In genomic region chr16:94497911-94498310, GRCm38 (mm10) we compare ENCODE assay signal across 8 mouse cellular contexts. TPM values are rescaled to one million over a fixed set of nuclear protein-coding genes. Genes with fewer than 3 reads are reported as not detected.
A peak's percentile ranks its signal among the peaks of the same experiment; 100 is the strongest.
DNase-seq lines count a peak whose midpoint lies in the region; ATAC-seq and TF ChIP-seq lines count a peak whose summit lies in the region.

No protein-coding gene starts in this region.

- in situ Hi-C loops in Patski (cut with MboI; ENCODE audit: low pct_unique_long_range_greater_than_20kb): no loop called here

- WGBS in forebrain, embryonic 14.5 days: 71% methylated on average over 5 of the region's 5 CpGs
- WGBS in forebrain, embryonic 11.5 days: 96% methylated on average over 5 of the region's 5 CpGs
- 61% methylated on average over 5 of the region's 5 CpGs for WGBS in forebrain, postnatal 0 days
- WGBS in intestine, embryonic 15.5 days: 73% methylated on average over 5 of the region's 5 CpGs
- 61% methylated on average over 5 of the region's 5 CpGs for WGBS in liver, embryonic 11.5 days

- DNase-seq in forebrain, embryonic 14.5 days (ENCODE audit: low spot score): peak; percentile 9
- no peak for DNase-seq in forebrain, embryonic 11.5 days (ENCODE audit: low spot score)
- DNase-seq in Patski (ENCODE audit: low read depth, low spot score): peak; percentile 27
- DNase-seq in forebrain, postnatal 0 days: peak; percentile 17
- no peak for DNase-seq in liver, embryonic 11.5 days (ENCODE audit: low spot score)
- peak; percentile 60 to 64 for DNase-seq in right cerebral cortex, postnatal 36 days (ENCODE audit: low spot score in 2 of 2)

- no peak overlapping the region for H3K27ac ChIP-seq in forebrain, embryonic 14.5 days (ENCODE audit: low read depth, low read length)
- no peak overlapping the region for H3K27ac ChIP-seq in forebrain, embryonic 11.5 days (ENCODE audit: low read depth, low read length)
- no peak overlapping the region for H3K27ac ChIP-seq in forebrain, postnatal 0 days (ENCODE audit: low read depth, low read length)
- H3K27ac ChIP-seq in intestine, embryonic 15.5 days: no peak overlapping the region
- H3K27ac ChIP-seq in liver, embryonic 11.5 days (ENCODE audit: low read depth, low read length): no peak overlapping the region

- H3K36me3 ChIP-seq in forebrain, embryonic 14.5 days (ENCODE audit: control insufficient read depth, insufficient read depth, low read length): peaks cover 69% of the 10 kb centered on the region
- peaks cover 2% of the 10 kb centered on the region; the same call in 1 of the 2 replicates for H3K36me3 ChIP-seq in forebrain, embryonic 11.5 days (ENCODE audit: control insufficient read depth, insufficient read depth, low read length)
- peaks cover 64% of the 10 kb centered on the region for H3K36me3 ChIP-seq in forebrain, postnatal 0 days (ENCODE audit: insufficient read depth)
- peaks cover 32% of the 10 kb centered on the region for H3K36me3 ChIP-seq in intestine, embryonic 15.5 days
- H3K36me3 ChIP-seq in liver, embryonic 11.5 days (ENCODE audit: control insufficient read depth, insufficient read depth, low read length): peaks cover 26% of the 10 kb centered on the region

- H3K4me2 ChIP-seq in forebrain, embryonic 14.5 days (ENCODE audit: low read length): no peak overlapping the region
- H3K4me2 ChIP-seq in forebrain, embryonic 11.5 days (ENCODE audit: low read depth, low read length, severe bottlenecking): no peak overlapping the region
- H3K4me2 ChIP-seq in forebrain, postnatal 0 days (ENCODE audit: low read depth): no peak overlapping the region
- no peak overlapping the region for H3K4me2 ChIP-seq in intestine, embryonic 15.5 days (replicated peaks)
- H3K4me2 ChIP-seq in liver, embryonic 11.5 days: no peak overlapping the region

- no peak; the same call in 1 of the 2 replicates for ATAC-seq in forebrain, embryonic 14.5 days
- ATAC-seq in forebrain, embryonic 11.5 days (replicated peaks; ENCODE audit: low FRiP score): no peak
- peak; percentile 44 for ATAC-seq in Patski
- ATAC-seq in forebrain, postnatal 0 days: peak; percentile 77
- ATAC-seq in intestine, embryonic 15.5 days: peak; percentile 55; the same call in 1 of the 2 replicates
- peak; percentile 81 for ATAC-seq in liver, embryonic 11.5 days (replicated peaks; ENCODE audit: low FRiP score)
- no peak for ATAC-seq in inflammation-experienced regulatory T-cells, adult 6 months

- CTCF ChIA-PET in Patski (lab: Charles Lee): interaction anchor here (1.4 kb wide), 1 partner anchor 14 kb away, joined by 3 read pairs; no protein-coding TSS in a partner anchor

- H3K4me3 ChIP-seq in forebrain, embryonic 14.5 days (ENCODE audit: low read depth, low read length): no peak overlapping the region
- H3K4me3 ChIP-seq in forebrain, embryonic 11.5 days (ENCODE audit: low read depth, low read length): no peak overlapping the region
- no peak overlapping the region for H3K4me3 ChIP-seq in forebrain, postnatal 0 days (ENCODE audit: low read depth, low read length)
- H3K4me3 ChIP-seq in intestine, embryonic 15.5 days (replicated peaks): no peak overlapping the region
- no peak overlapping the region for H3K4me3 ChIP-seq in liver, embryonic 11.5 days (ENCODE audit: low read depth, low read length)

- no peaks in the 10 kb centered on the region for H3K9me3 ChIP-seq in forebrain, embryonic 14.5 days (replicated peaks; ENCODE audit: control insufficient read depth, low read length)
- no peaks in the 10 kb centered on the region for H3K9me3 ChIP-seq in forebrain, embryonic 11.5 days (ENCODE audit: control insufficient read depth, low read length)
- H3K9me3 ChIP-seq in forebrain, postnatal 0 days (ENCODE audit: low read length): no peaks in the 10 kb centered on the region
- H3K9me3 ChIP-seq in intestine, embryonic 15.5 days: no peaks in the 10 kb centered on the region
- H3K9me3 ChIP-seq in liver, embryonic 11.5 days (ENCODE audit: control insufficient read depth, low read length): no peaks in the 10 kb centered on the region

- no peaks in the 10 kb centered on the region for H3K4me1 ChIP-seq in forebrain, embryonic 14.5 days (ENCODE audit: control insufficient read depth, insufficient read depth, low read length)
- no peaks in the 10 kb centered on the region for H3K4me1 ChIP-seq in forebrain, embryonic 11.5 days (replicated peaks; ENCODE audit: control insufficient read depth, insufficient read depth, low read length)
- no peaks in the 10 kb centered on the region for H3K4me1 ChIP-seq in forebrain, postnatal 0 days (ENCODE audit: insufficient read depth)
- H3K4me1 ChIP-seq in intestine, embryonic 15.5 days (replicated peaks): no peaks in the 10 kb centered on the region
- no peaks in the 10 kb centered on the region; the same call in 1 of the 2 replicates for H3K4me1 ChIP-seq in liver, embryonic 11.5 days (replicated peaks; ENCODE audit: control insufficient read depth, insufficient read depth, low read length)

- no peaks in the 10 kb centered on the region for H3K27me3 ChIP-seq in forebrain, embryonic 14.5 days (replicated peaks; ENCODE audit: control insufficient read depth, insufficient read depth, low read length)
- H3K27me3 ChIP-seq in forebrain, embryonic 11.5 days (ENCODE audit: control insufficient read depth, insufficient read depth, low read length): no peaks in the 10 kb centered on the region
- H3K27me3 ChIP-seq in Patski: no peaks in the 10 kb centered on the region
- no peaks in the 10 kb centered on the region for H3K27me3 ChIP-seq in forebrain, postnatal 0 days (ENCODE audit: insufficient read depth, low read length)
- H3K27me3 ChIP-seq in intestine, embryonic 15.5 days (replicated peaks): no peaks in the 10 kb centered on the region
- no peaks in the 10 kb centered on the region for H3K27me3 ChIP-seq in liver, embryonic 11.5 days (replicated peaks; ENCODE audit: control insufficient read depth, insufficient read depth, low read length)

- no peak overlapping the region for H3K9ac ChIP-seq in forebrain, embryonic 14.5 days (ENCODE audit: low read length)
- no peak overlapping the region for H3K9ac ChIP-seq in forebrain, embryonic 11.5 days (ENCODE audit: low read length)
- no peak overlapping the region for H3K9ac ChIP-seq in forebrain, postnatal 0 days
- no peak overlapping the region for H3K9ac ChIP-seq in intestine, embryonic 15.5 days
- H3K9ac ChIP-seq in liver, embryonic 11.5 days (ENCODE audit: low read depth, low read length): no peak overlapping the region

- POLR2A ChIA-PET in Patski (lab: Charles Lee): no interaction called here

- no peak for TF ChIP-seq CTCF in Patski (IDR thresholded peaks at IDR 0.05)
- TF ChIP-seq CTCF in forebrain, postnatal 0 days (IDR thresholded peaks at IDR 0.05; ENCODE audit: low read depth): no peak

RNA-seq across cellular contexts. Expression of gene Vps26c, which starts 28.7 kb away (rescaled TPM):
- 78.7 and 80.7 TPM in 2 replicates for polyA plus RNA-seq in forebrain, embryonic 14.5 days (2014; fragmentation: Nextera tagmentation; extraction: Ambion mirVana)
- 51.3 and 59.6 TPM in 2 replicates for polyA plus RNA-seq in forebrain, embryonic 11.5 days (2014; fragmentation: Nextera tagmentation; extraction: Ambion mirVana)
- 61.3 TPM for polyA plus RNA-seq in Patski (2021)
- 72.2 and 82.0 TPM in 2 replicates for total RNA-seq in forebrain, postnatal 0 days (2014; rRNA removed)
- polyA plus RNA-seq in forebrain, postnatal 0 days (2015; fragmentation: Nextera tagmentation; extraction: Ambion mirVana): 48.2 and 55.0 TPM in 2 replicates
- 61.5 and 63.1 TPM in 2 replicates for polyA plus RNA-seq in intestine, embryonic 15.5 days (2015; fragmentation: Nextera tagmentation; extraction: Ambion mirVana)
- 37.3 and 39.3 TPM in 2 replicates for polyA plus RNA-seq in liver, embryonic 11.5 days (2014; fragmentation: Nextera tagmentation; extraction: Ambion mirVana)
- 10 to 100 TPM; 75.1 to 91.9 (median 89.0) TPM for polyA plus RNA-seq in inflammation-experienced regulatory T-cells, adult 6 months (2017; shearing (Covaris generic))

Comparison
In these comparisons a context has a peak if more than half of its experiments do, and no peak if none do; other contexts are left out.
1. ATAC-seq: peak in Patski (single experiment), forebrain, postnatal 0 days (single experiment), intestine, embryonic 15.5 days (single experiment) and liver, embryonic 11.5 days (single experiment); none in forebrain, embryonic 14.5 days (single experiment), forebrain, embryonic 11.5 days (single experiment) and inflammation-experienced regulatory T-cells, adult 6 months (single experiment).
2. DNase-seq: peak in forebrain, embryonic 14.5 days (single experiment), Patski (single experiment), forebrain, postnatal 0 days (single experiment) and right cerebral cortex, postnatal 36 days (2 of 2); none in forebrain, embryonic 11.5 days (single experiment) and liver, embryonic 11.5 days (single experiment).